Mouse (Mus musculus): ENCODE measurements around the gene Use1.
A peak's percentile ranks its signal among the peaks of the same experiment; 100 is the strongest.

Use1 gene

GRCm38 (mm10) chr8:71379008-71379407 lies 12.4 kb downstream of the Use1 start:
- DNase-seq (ENCODE audit: low read depth): no peak

GRCm38 (mm10) chr8:71379512-71380075 lies 12.9 kb downstream of the Use1 start:
- DNase-seq (ENCODE audit: low read depth): no peak

GRCm38 (mm10) chr8:71380178-71381171 lies 13.8 kb downstream of the Use1 start:
- no peak for DNase-seq (ENCODE audit: low read depth)

- no peak for DNase-seq (ENCODE audit: low read depth)
These were observed 14.8 kb downstream of the Use1 start, which contains the start of gene Nr2f6 for GRCm38 (mm10) chr8:71381421-71381970. TSS of gene Nr2f6 (minus strand) at chr8:71381960.

GRCm38 (mm10) chr8:71381971-71382961 lies 15.6 kb downstream of the Use1 start:
- DNase-seq (ENCODE audit: low read depth): no peak

- no peak for DNase-seq (ENCODE audit: low read depth)
These were observed 16.7 kb downstream of the Use1 start for GRCm38 (mm10) chr8:71383396-71383795.

GRCm38 (mm10) chr8:71383860-71384259 lies 17.2 kb downstream of the Use1 start:
- DNase-seq (ENCODE audit: low read depth): no peak

GRCm38 (mm10) chr8:71385212-71385835 lies 18.7 kb downstream of the Use1 start:
- no peak for DNase-seq (ENCODE audit: low read depth)

- no peak for DNase-seq (ENCODE audit: low read depth)
These were observed 21.6 kb downstream of the Use1 start for GRCm38 (mm10) chr8:71388267-71388666.

- no peak for DNase-seq (ENCODE audit: low read depth)
These were observed 25.0 kb downstream of the Use1 start for GRCm38 (mm10) chr8:71391696-71392095.

- no peak for DNase-seq (ENCODE audit: low read depth)
These were observed 25.7 kb downstream of the Use1 start for GRCm38 (mm10) chr8:71392391-71392790.

GRCm38 (mm10) chr8:71392871-71393270 lies 26.2 kb downstream of the Use1 start:
- DNase-seq (ENCODE audit: low read depth): no peak

GRCm38 (mm10) chr8:71394481-71394880 lies 27.8 kb downstream of the Use1 start:
- no peak for DNase-seq (ENCODE audit: low read depth)

GRCm38 (mm10) chr8:71395071-71395470 lies 28.4 kb downstream of the Use1 start:
- no peak for DNase-seq (ENCODE audit: low read depth)

GRCm38 (mm10) chr8:71395629-71396028 lies 29.0 kb downstream of the Use1 start, which contains the start of gene Ushbp1:
TSS of gene Ushbp1 (minus strand) at chr8:71395802.
- DNase-seq (ENCODE audit: low read depth): no peak

- DNase-seq (ENCODE audit: low read depth): peak; percentile 93
These were observed 30.1 kb downstream of the Use1 start, which contains the start of gene Babam1 for GRCm38 (mm10) chr8:71396639-71397305. TSS of gene Babam1 (plus strand) at chr8:71396861.

- no peak for DNase-seq (ENCODE audit: low read depth)
These were observed 31.1 kb downstream of the Use1 start for GRCm38 (mm10) chr8:71397701-71398100.

GRCm38 (mm10) chr8:71400826-71401225 lies 34.2 kb downstream of the Use1 start:
- DNase-seq (ENCODE audit: low read depth): no peak

GRCm38 (mm10) chr8:71401454-71401853 lies 34.8 kb downstream of the Use1 start:
- no peak for DNase-seq (ENCODE audit: low read depth)

- DNase-seq (ENCODE audit: low read depth): no peak
These were observed 35.9 kb downstream of the Use1 start for GRCm38 (mm10) chr8:71402446-71402964.

Data from c-Kit-positive CD71-negative TER-119-negative erythroid progenitor cells, embryonic 14.5 days (primary cell).